Mouse (Mus musculus) Patski (cell line): ENCODE results near the gene Spef2. TPM values are rescaled to one million over a fixed set of nuclear protein-coding genes. Genes with fewer than 3 reads are reported as not detected.

ENCODE experiments used
- ATAC-seq: fragments of 100-300 bp; one replicate; pipeline ENCODE4 v1.8.0; 2021
- CTCF ChIA-PET: fragments of 350-600 bp; sonication (Branson Sonifier 250); formaldehyde crosslinking; loops from one replicate; lab custom pipeline; 2022; ENCODE audit warnings: inconsistent platforms; lab: Charles Lee
- POLR2A ChIA-PET: fragments of 350-600 bp; sonication (Branson Sonifier 250); formaldehyde crosslinking; loops from one replicate; lab custom pipeline; 2022; ENCODE audit warnings: antibody characterized with exemption, inconsistent platforms; lab: Charles Lee
- DNase-seq: peaks from one replicate; pipeline ENCODE4 v3.0.0-alpha.2; 2011; ENCODE audit warnings: low read depth, low spot score
- H3K27me3 ChIP-seq: fragments of 371-371 bp; one replicate; pipeline ENCODE4 v1.5.1; 2021
- CTCF ChIP-seq: fragments of 100-300 bp; IDR thresholded peaks from one replicate; pipeline ENCODE4 v1.5.1; 2021
- in situ Hi-C: fragments of 300-500 bp; cut with MboI; formaldehyde crosslinking; loops from 3 replicates; pipeline ENCODE4 v1.11.1; 2018; ENCODE audit warnings: low pct_unique_long_range_greater_than_20kb, mixed read lengths
- polyA plus RNA-seq: library from polyadenylated mRNA; unstranded; gene quantifications from one replicate; pipeline ENCODE4 v1.2.3, GENCODE M21; 2021

Gene Spef2
- polyA plus RNA-seq, 1 experiment from 2014 or later = 2.8 TPM

DNA sequence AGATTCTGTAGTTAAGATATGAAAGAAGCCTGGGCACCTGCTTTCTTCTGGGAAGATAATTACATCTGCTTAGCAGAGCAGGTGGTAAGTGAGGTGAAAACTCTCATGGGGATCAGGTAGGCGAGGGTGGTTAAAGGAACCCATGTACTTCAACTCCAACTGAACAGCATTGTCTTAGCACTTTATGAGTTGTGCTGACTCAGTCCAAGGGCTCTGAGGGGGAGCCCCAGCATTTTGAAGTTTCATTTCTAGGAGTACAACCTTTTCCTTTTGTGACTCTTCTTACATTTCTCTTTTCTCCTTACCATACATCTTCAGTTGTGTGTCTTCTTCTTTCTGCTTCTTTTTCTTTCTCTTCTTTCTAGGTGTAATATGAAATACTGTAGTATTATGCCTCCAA is 213.5 kb downstream of the Spef2 start:
- DNase-seq (no peak), ATAC-seq (no peak)
- ChIA-PET POLR2A (no interaction called here), CTCF (no interaction called here)
- TF ChIP-seq CTCF = no peak
- in situ Hi-C loops = no loop called here
- H3K27me3 ChIP-seq = peaks cover 34% of the 10 kb centered on the region

DNA sequence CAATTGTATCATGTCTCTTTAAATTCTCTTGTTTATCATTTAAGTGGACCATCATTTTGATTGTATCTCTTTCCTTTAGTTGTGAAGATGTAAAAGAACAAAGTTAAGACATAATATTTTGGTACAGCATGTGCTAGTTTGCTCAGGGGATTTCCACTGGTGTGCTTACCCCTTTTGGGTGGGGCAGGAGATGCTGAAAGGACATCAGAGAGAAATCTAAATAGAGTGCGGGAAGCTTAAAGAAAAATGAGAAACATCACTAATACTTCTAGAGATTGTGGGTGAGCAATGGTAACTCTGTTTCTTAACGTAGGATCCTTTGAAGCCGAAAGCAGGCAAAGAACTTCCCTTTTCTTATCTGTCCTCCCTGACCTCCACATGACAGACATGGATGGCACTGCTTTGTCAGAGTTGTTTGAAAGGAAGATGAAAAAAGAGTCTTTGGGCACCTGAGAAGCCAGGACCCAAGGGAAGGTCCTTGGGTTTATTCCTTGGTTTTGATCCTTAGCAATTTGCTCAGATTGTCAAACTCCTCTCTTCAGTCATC is 215.2 kb downstream of the Spef2 start:
- ChIA-PET POLR2A (no interaction called here), CTCF (no interaction called here)
- peaks cover 42% of the 10 kb centered on the region for H3K27me3 ChIP-seq
- no peak for DNase-seq
- no peak for ATAC-seq
- in situ Hi-C loops = no loop called here
- no peak for TF ChIP-seq CTCF

DNA sequence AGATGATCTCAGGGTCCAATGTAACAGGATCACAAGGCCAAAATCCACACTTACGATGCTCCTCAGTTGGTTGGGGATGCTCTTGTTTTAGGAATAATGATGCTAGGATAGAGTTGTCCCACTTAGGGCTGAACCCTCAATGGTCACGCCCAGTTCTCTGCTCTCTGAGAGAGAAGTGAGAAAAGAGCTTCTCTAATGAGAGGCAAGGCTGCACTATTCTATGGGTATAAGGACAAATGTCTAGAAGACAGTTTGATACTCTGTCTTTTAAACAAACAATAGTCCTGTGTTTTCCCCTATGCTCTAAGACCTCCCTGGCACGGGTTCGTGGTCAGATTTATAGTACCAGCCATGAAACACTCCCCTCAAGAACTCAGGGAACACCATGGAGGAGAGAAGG is 218.6 kb downstream of the Spef2 start, which contains the start of gene Il7r:
Gene Il7r (minus strand): TSS at position 101 of the 400 bp plus-strand sequence.
- H3K27me3 ChIP-seq = peaks cover 39% of the 10 kb centered on the region
- ChIA-PET POLR2A (no interaction called here), CTCF (no interaction called here)
- in situ Hi-C loops = no loop called here
- no peak for TF ChIP-seq CTCF
- DNase-seq = no peak
- ATAC-seq = no peak

DNA sequence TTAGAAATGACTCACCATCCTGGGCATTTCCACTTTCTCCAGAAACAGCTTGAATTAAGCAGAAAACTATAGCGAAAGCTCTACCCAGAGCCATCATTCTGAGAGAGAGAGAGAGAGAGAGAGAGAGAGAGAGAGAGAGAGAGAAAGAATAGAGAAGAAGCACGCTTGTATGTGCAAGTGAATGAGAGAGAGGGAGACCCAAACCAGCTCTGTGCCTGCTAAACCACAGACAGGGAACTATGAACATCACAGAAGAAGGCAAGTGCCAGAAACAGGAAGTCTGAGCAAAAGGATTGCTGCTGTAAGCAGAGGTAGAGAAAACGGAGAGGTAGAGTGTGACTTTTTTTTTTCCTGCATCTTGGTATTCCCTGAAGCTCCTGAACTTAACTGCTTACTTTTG is 219.0 kb downstream of the Spef2 start:
- ChIA-PET CTCF (no interaction called here), POLR2A (no interaction called here)
- peaks cover 38% of the 10 kb centered on the region for H3K27me3 ChIP-seq
- DNase-seq (no peak), ATAC-seq (no peak)
- in situ Hi-C loops = no loop called here
- no peak for TF ChIP-seq CTCF

Other genes starting within 250 kb of the Spef2 start
- not detected for gene Il7r, start 218.7 kb downstream of the Spef2 start, polyA plus RNA-seq